In genomic region chr12:33220509-33221051, GRCm38 (mm10) we compare ENCODE assay signal across 8 mouse cellular contexts.
A peak's percentile ranks its signal among the peaks of the same experiment; 100 is the strongest.
DNase-seq lines count a peak whose midpoint lies in the region; ATAC-seq and TF ChIP-seq lines count a peak whose summit lies in the region.

No protein-coding gene starts in this region.

- ATAC-seq in kidney, embryonic 16.5 days (ENCODE audit: low FRiP score, low TSS enrichment): 0 out of 2 replicates have a peak, but pooled peaks have one; percentile 39
- ATAC-seq in forebrain, embryonic 11.5 days (replicated peaks; ENCODE audit: low FRiP score): peak; percentile 70
- ATAC-seq in hematopoietic stem cell, adult 5-6 weeks (replicated peaks in 1 of 2; ENCODE audit: insufficient read depth in 1 of 2, low FRiP score in 2 of 2, low TSS enrichment in 1 of 2, low read depth in 1 of 2, poor library complexity in 2 of 2, severe bottlenecking in 2 of 2): peak; percentile 50 to 54
- ATAC-seq in limb, embryonic 14.5 days (ENCODE audit: low FRiP score, low read depth): no peak
- ATAC-seq in midbrain, embryonic 16.5 days: peak; percentile 29; the same call in 1 of the 2 replicates

- H3K9me3 ChIP-seq in kidney, embryonic 16.5 days (ENCODE audit: low read length): no peaks in the 10 kb centered on the region
- no peaks in the 10 kb centered on the region for H3K9me3 ChIP-seq in forebrain, embryonic 11.5 days (ENCODE audit: control insufficient read depth, low read length)
- H3K9me3 ChIP-seq in limb, embryonic 14.5 days (ENCODE audit: control insufficient read depth, low read length): no peaks in the 10 kb centered on the region
- H3K9me3 ChIP-seq in midbrain, embryonic 16.5 days (replicated peaks; ENCODE audit: control insufficient read depth, low read length, poor library complexity, severe bottlenecking): no peaks in the 10 kb centered on the region

- WGBS in kidney, embryonic 16.5 days: 71% methylated on average over 11 of the region's 11 CpGs
- WGBS in forebrain, embryonic 11.5 days: 61% methylated on average over 11 of the region's 11 CpGs
- 78% methylated on average over 11 of the region's 11 CpGs for WGBS in limb, embryonic 14.5 days
- WGBS in midbrain, embryonic 16.5 days: 38% methylated on average over 11 of the region's 11 CpGs
- 74% methylated on average over 11 of the region's 11 CpGs for WGBS in cerebellum, adult 2 months

- H3K9ac ChIP-seq in kidney, embryonic 16.5 days (replicated peaks; ENCODE audit: low read length): no peak overlapping the region
- H3K9ac ChIP-seq in forebrain, embryonic 11.5 days (ENCODE audit: low read length): no peak overlapping the region
- H3K9ac ChIP-seq in limb, embryonic 14.5 days (ENCODE audit: low read depth, low read length, severe bottlenecking): no peak overlapping the region
- H3K9ac ChIP-seq in midbrain, embryonic 16.5 days (ENCODE audit: low read depth, low read length): no peak overlapping the region

- TF ChIP-seq CTCF in cerebellum, adult 2 months (IDR thresholded peaks at IDR 0.05; ENCODE audit: borderline replicate concordance, insufficient read depth, low read depth, low read length): no peak

- H3K27me3 ChIP-seq in kidney, embryonic 16.5 days (ENCODE audit: insufficient read depth, low read length): no peaks in the 10 kb centered on the region
- no peaks in the 10 kb centered on the region for H3K27me3 ChIP-seq in forebrain, embryonic 11.5 days (ENCODE audit: control insufficient read depth, insufficient read depth, low read length)
- H3K27me3 ChIP-seq in limb, embryonic 14.5 days (ENCODE audit: control insufficient read depth, insufficient read depth, low read length): no peaks in the 10 kb centered on the region
- no peaks in the 10 kb centered on the region for H3K27me3 ChIP-seq in midbrain, embryonic 16.5 days (ENCODE audit: control insufficient read depth, insufficient read depth, low read depth, low read length)
- no peaks in the 10 kb centered on the region for H3K27me3 ChIP-seq in cerebellum, adult 2 months (ENCODE audit: control insufficient read depth, insufficient read depth, low read length)

- no peak overlapping the region for H3K27ac ChIP-seq in kidney, embryonic 16.5 days (ENCODE audit: low read length)
- peak overlapping the region; percentile 65; the same call in 1 of the 2 replicates for H3K27ac ChIP-seq in forebrain, embryonic 11.5 days (ENCODE audit: low read depth, low read length)
- H3K27ac ChIP-seq in limb, embryonic 14.5 days (replicated peaks; ENCODE audit: low read depth, low read length): no peak overlapping the region
- peak overlapping the region; percentile 34 for H3K27ac ChIP-seq in midbrain, embryonic 16.5 days (ENCODE audit: low read length)
- H3K27ac ChIP-seq in cerebellum, adult 2 months (ENCODE audit: insufficient read depth, low read length): no peak overlapping the region

- H3K36me3 ChIP-seq in kidney, embryonic 16.5 days (ENCODE audit: insufficient read depth, low read length): no peaks in the 10 kb centered on the region
- H3K36me3 ChIP-seq in forebrain, embryonic 11.5 days (ENCODE audit: control insufficient read depth, insufficient read depth, low read length): no peaks in the 10 kb centered on the region
- H3K36me3 ChIP-seq in limb, embryonic 14.5 days (ENCODE audit: control insufficient read depth, insufficient read depth, low read length): 0 out of 2 replicates have a peak, but pooled peaks cover 5% of the 10 kb centered on the region
- no peaks in the 10 kb centered on the region for H3K36me3 ChIP-seq in midbrain, embryonic 16.5 days (ENCODE audit: control insufficient read depth, insufficient read depth, low read length)

- no peak for DNase-seq in kidney, postnatal 14 days
- DNase-seq in forebrain, embryonic 11.5 days (ENCODE audit: low spot score): peak; percentile 74
- peak; percentile 30 for DNase-seq in limb, embryonic 14.5 days (ENCODE audit: low spot score)
- DNase-seq in adrenal gland, adult 8-10 months: no peak
- DNase-seq in cerebellum, adult 2 months: no peak

- H3K4me2 ChIP-seq in kidney, embryonic 16.5 days (replicated peaks; ENCODE audit: low read depth, low read length): no peak overlapping the region
- H3K4me2 ChIP-seq in forebrain, embryonic 11.5 days (ENCODE audit: low read depth, low read length, severe bottlenecking): no peak overlapping the region
- H3K4me2 ChIP-seq in limb, embryonic 14.5 days (replicated peaks; ENCODE audit: low read depth, low read length, severe bottlenecking): no peak overlapping the region
- no peak overlapping the region for H3K4me2 ChIP-seq in midbrain, embryonic 16.5 days (ENCODE audit: low read length)

- no peak for TF ChIP-seq POLR2A in limb, embryonic 14.5 days (IDR thresholded peaks at IDR 0.05; ENCODE audit: borderline replicate concordance, extremely low read depth, insufficient read depth, insufficient read length)
- TF ChIP-seq POLR2A in cerebellum, adult 2 months (IDR thresholded peaks at IDR 0.05; ENCODE audit: borderline replicate concordance, insufficient read depth, low read length): no peak

- peaks cover 9% of the 10 kb centered on the region; the same call in 1 of the 2 replicates for H3K4me1 ChIP-seq in kidney, embryonic 16.5 days (ENCODE audit: insufficient read depth, low read length)
- H3K4me1 ChIP-seq in forebrain, embryonic 11.5 days (replicated peaks; ENCODE audit: control insufficient read depth, insufficient read depth, low read length): peaks cover 12% of the 10 kb centered on the region
- peaks cover 5% of the 10 kb centered on the region for H3K4me1 ChIP-seq in limb, embryonic 14.5 days (ENCODE audit: control insufficient read depth, insufficient read depth, low read length)
- H3K4me1 ChIP-seq in midbrain, embryonic 16.5 days (ENCODE audit: control insufficient read depth, insufficient read depth, low read length): peaks cover 27% of the 10 kb centered on the region
- peaks cover 27% of the 10 kb centered on the region for H3K4me1 ChIP-seq in cerebellum, adult 2 months (ENCODE audit: control insufficient read depth, insufficient read depth, low read length)

- no peak overlapping the region for H3K4me3 ChIP-seq in kidney, embryonic 16.5 days (ENCODE audit: low read length)
- no peak overlapping the region for H3K4me3 ChIP-seq in forebrain, embryonic 11.5 days (ENCODE audit: low read depth, low read length)
- H3K4me3 ChIP-seq in limb, embryonic 14.5 days (replicated peaks; ENCODE audit: low read length): no peak overlapping the region
- H3K4me3 ChIP-seq in midbrain, embryonic 16.5 days (ENCODE audit: low read depth, low read length): no peak overlapping the region
- H3K4me3 ChIP-seq in cerebellum, adult 2 months (replicated peaks; ENCODE audit: insufficient read depth, low read depth, low read length): no peak overlapping the region

Comparison
In these comparisons a context has a peak if more than half of its experiments do, and no peak if none do; other contexts are left out.
1. H3K27ac ChIP-seq: peak in forebrain, embryonic 11.5 days (single experiment) and midbrain, embryonic 16.5 days (single experiment); none in kidney, embryonic 16.5 days (single experiment), limb, embryonic 14.5 days (single experiment) and cerebellum, adult 2 months (single experiment).
2. DNase-seq: peak in forebrain, embryonic 11.5 days (single experiment) and limb, embryonic 14.5 days (single experiment); none in kidney, postnatal 14 days (single experiment), adrenal gland, adult 8-10 months (single experiment) and cerebellum, adult 2 months (0 of 2).